Mouse (Mus musculus): Measurements from ENCODE around the gene Sema3g.

DNA sequence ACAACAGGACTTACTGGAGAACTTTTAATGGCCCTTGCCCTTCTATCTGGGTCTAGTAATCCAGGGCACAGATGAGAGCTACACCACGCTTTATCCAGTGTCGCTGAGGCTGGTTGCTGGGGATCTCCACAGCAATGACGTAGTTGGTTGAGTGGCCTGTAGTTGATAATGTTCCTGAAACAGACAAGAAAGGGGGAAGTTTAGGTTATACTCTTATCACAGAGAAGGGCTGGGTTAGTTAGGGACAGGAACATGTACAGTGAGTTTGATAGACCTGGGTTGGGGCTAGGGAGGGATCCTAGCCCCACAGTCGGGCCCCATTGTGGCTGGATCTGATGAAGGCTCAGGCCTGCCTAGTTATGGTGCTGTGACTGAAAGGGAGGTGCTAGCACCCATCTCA is 42.7 kb downstream of the Sema3g start:
- TF ChIP-seq CTCF (conservative IDR thresholded peaks at IDR 0.05; ENCODE audit: insufficient read depth, insufficient read length, low read depth, low read length) (no peak), POLR2A (IDR thresholded peaks at IDR 0.05; ENCODE audit: low read depth, low read length) (no peak)
